Mouse (Mus musculus) spleen, postnatal 4 days (tissue): Measurements from ENCODE around the gene Klc1.

Source experiments
- DNase-seq, 2 experiments: peaks; one replicate each; pipeline ENCODE4 v3.0.0; 2022; ENCODE audit warnings: low spot score in 2 of 2

Gene Klc1

DNA sequence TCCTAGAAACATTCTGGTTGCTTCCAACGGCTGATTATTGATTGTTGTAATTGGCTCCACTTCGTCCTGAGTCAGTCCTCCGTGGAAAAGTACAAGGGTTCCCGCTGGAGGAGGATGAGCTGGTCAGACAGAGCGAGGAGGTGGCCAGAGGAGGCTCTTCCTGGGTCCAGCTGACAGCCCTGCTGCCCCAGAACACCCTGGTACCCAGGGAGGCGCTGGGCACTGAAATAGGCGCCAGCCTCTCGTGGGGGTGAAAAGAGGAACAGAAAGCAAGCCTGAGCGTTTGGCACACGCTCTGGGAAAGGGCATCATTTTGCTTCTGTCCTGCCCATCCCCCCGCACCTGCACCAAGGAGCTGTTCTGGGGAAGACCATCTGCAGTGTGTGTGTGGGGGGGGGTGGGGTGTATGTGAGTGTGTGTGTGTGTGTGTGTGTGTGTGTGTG is 14.6 kb upstream of the Klc1 start:
- peak; percentile 40 to 71 for DNase-seq

GRCm38 (mm10) chr12:111745274-111745673 is 13.4 kb upstream of the Klc1 start:
- DNase-seq, result no peak

DNA sequence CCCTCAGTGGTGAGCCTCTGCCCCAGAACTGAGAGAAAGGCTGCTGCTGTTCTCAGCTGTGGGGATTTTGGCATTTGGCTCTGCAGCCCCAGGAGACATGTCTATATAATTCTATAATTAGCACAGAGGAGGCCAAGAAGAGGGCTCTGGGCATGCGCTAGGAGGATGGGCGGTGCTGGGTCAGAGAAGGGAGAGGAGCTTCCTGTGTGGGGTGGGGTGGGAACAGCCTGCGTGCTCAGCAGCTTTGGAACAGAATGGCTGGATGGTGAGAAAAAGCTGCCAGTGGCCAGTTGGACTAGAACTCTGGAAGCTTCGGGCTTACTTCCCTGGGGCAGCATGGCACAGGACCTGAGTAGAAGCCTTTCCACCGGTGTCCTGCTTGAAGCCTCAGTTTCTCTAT is 12.6 kb upstream of the Klc1 start:
- peak; percentile 66 to 75 for DNase-seq

- no peak for DNase-seq
These were observed 11.2 kb upstream of the Klc1 start for GRCm38 (mm10) chr12:111747421-111747820.

- no peak for DNase-seq
These were observed 7.9 kb upstream of the Klc1 start for GRCm38 (mm10) chr12:111750739-111751138.

- no peak for DNase-seq
These were observed 6.2 kb upstream of the Klc1 start for GRCm38 (mm10) chr12:111752491-111752890.

- peak in 1 of 2 experiments; percentile 53 for DNase-seq
These were observed 5.3 kb upstream of the Klc1 start for GRCm38 (mm10) chr12:111753347-111753746.

GRCm38 (mm10) chr12:111754710-111755109 is 3.9 kb upstream of the Klc1 start:
- no peak for DNase-seq

DNA sequence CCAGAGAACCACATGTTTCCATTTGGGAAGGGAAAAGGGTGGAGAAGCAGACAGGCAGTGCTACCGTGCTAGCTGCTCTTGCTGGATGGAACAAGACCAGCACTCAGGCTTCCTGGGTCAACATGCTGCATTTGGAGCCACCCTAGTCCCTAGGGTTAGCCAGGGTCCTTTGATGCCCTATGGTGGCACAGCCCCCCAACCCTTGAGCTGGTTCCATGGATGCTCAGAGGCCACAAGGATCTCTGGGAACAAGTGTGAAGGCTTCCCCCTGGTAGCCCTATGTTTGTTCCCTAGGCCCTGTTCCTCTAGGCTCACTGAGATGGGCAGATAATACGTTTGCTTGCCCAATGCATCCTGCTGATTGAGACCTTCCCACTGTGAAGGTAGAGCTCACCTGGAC is 3.4 kb upstream of the Klc1 start:
- no peak for DNase-seq

- DNase-seq, result peak in 1 of 2 experiments; percentile 49
These were observed 2.5 kb upstream of the Klc1 start for GRCm38 (mm10) chr12:111756082-111756697.

GRCm38 (mm10) chr12:111756698-111757082 is 2.0 kb upstream of the Klc1 start:
- no peak for DNase-seq

DNA sequence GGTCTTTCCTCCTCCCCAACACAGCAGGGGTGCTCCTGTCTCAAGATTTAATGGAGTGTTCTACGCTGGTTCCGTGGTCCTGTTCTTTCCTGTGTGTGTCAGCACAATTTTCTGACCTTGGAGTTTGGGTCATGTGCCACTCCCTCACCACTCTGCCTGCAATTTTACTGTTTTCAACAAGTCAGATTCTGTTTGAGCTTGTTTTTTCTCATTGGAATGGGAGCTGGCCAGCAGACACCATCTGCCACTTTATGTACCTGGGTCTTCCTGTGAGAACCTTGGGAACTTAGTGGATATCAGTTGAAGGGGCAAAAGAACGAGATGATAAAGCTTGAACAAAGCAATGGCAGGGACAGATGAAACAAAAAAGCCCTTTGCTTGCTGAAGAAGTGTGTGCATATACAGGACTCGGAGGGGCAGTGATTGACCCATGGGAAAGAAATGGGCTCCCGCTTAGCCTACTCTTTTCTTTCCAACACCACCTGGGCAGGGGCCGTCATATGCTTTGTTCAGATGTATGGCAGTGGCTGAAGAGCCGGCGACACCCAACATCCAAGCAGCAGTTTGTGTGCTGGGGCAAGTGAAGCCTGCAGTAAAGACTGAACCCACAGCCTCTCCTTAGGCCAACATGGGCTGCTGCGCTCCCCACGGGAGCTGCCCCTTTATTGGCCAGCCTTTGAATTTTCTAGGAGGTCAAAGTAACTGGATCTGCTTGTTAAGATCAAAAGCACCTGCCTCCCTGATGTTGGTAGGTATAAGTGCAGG is 906 bp upstream of the Klc1 start:
- DNase-seq, result no peak

DNA sequence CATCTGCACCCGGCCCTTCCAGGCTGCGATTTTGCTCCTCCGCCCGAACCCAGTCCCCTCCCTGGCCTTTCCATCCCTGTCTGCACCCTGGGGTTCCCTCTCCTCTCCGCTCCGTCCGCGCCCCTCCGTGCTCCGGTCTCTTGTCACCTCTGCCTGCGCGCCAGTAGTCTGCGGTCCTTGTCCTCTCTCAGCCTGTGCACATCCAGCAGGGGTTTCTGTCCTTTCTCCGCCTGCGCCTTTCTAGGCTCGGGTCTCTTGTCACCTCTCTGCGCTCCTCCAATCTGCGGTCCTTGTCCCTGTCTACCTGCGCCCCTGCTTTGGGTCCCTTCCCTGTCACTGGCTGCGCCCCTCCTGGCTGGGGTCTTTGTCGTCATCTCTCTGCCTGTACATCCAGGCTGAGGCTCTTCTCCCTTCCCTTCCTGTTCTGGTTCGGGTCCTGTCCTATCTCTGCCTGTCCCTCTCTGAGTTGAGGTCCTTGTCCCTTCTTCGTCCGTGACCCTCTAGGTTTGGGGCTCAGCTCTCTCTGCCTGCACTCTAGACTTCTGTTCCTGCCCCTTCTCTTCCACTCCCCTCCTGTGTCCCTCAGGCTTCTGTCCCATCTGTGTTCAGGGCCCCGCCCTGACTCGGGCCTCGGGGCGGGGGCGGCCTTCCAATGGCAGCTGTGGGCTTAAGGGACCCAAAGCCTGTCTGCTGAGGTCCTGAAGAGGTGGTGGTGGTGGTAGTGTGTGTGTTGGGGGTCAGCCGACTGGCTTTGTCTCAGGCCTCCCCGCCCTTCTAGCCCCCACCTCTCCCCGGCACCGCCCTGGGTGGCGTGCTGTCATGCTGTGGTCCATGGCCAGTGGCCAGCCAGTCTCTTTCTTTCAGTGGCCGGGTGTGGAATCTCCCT is 770 bp downstream of the Klc1 start:
- DNase-seq, result peak in 1 of 2 experiments; percentile 66

DNA sequence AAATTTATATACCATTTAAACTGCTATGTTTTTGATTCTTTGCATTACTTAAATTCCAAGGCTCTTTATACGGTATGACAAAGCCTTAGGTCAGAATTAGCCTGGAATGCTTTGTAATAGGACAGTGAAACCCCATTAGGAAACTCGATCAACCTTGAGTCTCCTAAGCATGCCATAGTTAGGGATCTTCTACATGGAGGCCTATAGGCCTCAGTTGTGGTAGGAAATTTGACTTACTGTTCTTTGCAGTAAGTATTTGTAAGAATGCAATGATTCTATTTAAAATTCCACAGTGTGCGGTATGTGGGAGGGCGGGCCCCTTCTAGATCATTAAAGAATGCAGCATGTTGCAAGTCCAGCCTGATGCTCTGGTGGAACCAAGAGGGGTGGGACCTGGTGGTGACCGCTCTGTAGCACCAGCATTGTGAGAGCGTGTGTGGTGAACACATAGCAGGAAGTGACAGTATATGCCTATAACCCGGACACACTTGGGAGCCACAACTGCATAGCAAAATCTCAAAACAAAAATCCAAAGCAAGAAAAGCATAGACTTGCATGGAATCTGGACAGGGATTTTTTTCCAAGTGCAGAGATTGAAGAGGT is 1.8 kb downstream of the Klc1 start:
- DNase-seq, result peak in 1 of 2 experiments; percentile 50

DNA sequence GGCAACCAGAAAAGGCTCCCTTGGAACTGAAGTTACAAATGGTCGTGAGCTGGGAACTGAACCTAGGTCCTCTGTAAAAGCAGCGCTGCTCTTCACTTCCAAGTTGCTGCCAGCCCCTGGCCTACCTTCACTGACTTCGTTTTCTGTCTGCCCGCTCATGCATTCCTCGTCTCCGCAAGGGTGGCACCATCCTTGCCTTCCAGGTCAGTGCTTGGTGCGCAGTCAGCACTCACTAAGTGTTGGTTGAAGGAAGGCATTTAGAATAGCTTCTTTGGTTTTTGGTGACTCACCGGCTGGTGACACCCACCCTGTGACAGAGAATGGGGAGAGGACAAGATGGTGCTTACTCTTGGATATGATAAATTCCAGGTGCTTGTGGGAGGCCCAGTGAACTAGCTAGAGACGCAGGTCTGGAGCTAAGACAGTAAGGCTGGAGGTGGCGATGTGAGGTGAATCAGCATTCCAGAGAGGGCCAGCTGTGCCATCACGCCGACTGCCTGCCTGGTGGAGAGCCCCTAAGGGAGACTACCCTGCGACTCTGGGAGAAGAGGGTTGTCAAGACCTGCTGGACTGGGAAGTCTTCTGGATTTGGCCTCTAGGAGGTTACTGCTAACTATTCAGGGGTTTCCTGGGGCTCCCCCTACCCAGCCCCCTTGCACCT is 4.1 kb downstream of the Klc1 start:
- DNase-seq, result peak in 1 of 2 experiments; percentile 54

GRCm38 (mm10) chr12:111766313-111767236 is 7.9 kb downstream of the Klc1 start:
- DNase-seq, result no peak

DNA sequence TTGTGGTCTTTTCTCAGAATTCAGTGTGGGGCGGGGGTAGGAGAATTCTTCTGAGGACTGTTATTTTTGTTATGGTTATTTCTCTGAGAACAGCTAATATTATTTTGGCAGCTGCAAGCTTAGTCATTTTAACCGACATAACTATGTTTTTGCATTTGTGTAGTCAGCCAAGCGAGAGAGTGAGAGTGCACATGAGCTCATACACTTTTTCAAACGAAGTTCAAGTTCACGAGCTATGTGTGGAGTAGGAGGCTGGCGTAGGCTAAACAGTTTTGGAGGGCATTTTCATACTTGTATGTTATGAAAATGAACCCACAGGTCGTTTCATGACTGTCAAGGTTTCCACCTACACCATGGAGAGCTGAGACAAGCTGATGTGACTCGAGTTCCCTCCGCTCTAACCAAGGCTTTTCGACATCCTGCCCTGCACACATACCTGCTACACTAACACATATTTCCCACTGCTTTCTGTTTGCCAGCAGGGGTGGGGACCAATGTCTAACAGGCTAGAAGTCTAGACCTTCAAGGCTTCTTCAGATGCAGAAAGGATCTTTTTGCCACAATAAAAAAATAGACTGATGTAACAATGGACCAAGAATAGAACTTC is 9.8 kb downstream of the Klc1 start:
- DNase-seq, result no peak

- DNase-seq, result peak in 1 of 2 experiments; percentile 42
These were observed 10.7 kb downstream of the Klc1 start for GRCm38 (mm10) chr12:111769306-111769705.

- DNase-seq, result no peak
These were observed 11.3 kb downstream of the Klc1 start for GRCm38 (mm10) chr12:111769816-111770577.
